Mouse (Mus musculus) C2C12 (cell line): ENCODE results near the gene Bcl2l13. TPM values are rescaled to one million over a fixed set of nuclear protein-coding genes. Genes with fewer than 3 reads are reported as not detected.
"Not testable (repeated sequence)": the region's sequence is repeated elsewhere in the genome, so short reads cannot be mapped to it uniquely, and the experiment has no call there.

Experiments used
- H3K27me3 ChIP-seq: one replicate; pipeline ENCODE4 v1.6.1; 2011; ENCODE audit not compliant: control insufficient read depth, insufficient read depth, insufficient read length
- H3K36me3 ChIP-seq: one replicate; pipeline ENCODE4 v1.6.1; 2011; ENCODE audit not compliant: control insufficient read depth, insufficient read depth
- H3K4me3 ChIP-seq: one replicate; pipeline ENCODE4 v1.5.1; 2011; ENCODE audit warnings: mild to moderate bottlenecking, control low read depth; ENCODE audit not compliant: poor library complexity, insufficient read depth, severe bottlenecking
- H3K79me2 ChIP-seq: one replicate; pipeline ENCODE4 v1.6.1; 2011; ENCODE audit not compliant: control insufficient read depth, insufficient read depth
- H3K79me3 ChIP-seq: one replicate; pipeline ENCODE4 v1.6.1; 2011; ENCODE audit warnings: low read depth, control low read depth
- H3ac ChIP-seq: one replicate; pipeline ENCODE3; 2011; ENCODE audit warnings: low read depth; ENCODE audit not compliant: control insufficient read depth, insufficient read length
- CEBPB ChIP-seq: IDR thresholded peaks from one replicate; pipeline ENCODE4 v1.6.1; 2011; ENCODE audit warnings: low read depth, mild to moderate bottlenecking, control low read depth, moderate library complexity
- CTCF ChIP-seq: IDR thresholded peaks from one replicate; pipeline ENCODE4 v1.5.1; 2011; ENCODE audit not compliant: control insufficient read depth, insufficient read depth, insufficient read length
- FOSL1 ChIP-seq: IDR thresholded peaks from one replicate; pipeline ENCODE4 v1.8.0; 2011; ENCODE audit warnings: mild to moderate bottlenecking, low read length; ENCODE audit not compliant: poor library complexity, insufficient read depth, severe bottlenecking
- MAX ChIP-seq: IDR thresholded peaks from one replicate; pipeline ENCODE4 v1.6.1; 2011; ENCODE audit warnings: mild to moderate bottlenecking, control low read depth
- MYOD1 ChIP-seq: IDR thresholded peaks from one replicate; pipeline ENCODE4 v1.6.1; 2011; ENCODE audit warnings: low read depth; ENCODE audit not compliant: control insufficient read depth, insufficient read length
- MYOG ChIP-seq: IDR thresholded peaks from one replicate; pipeline ENCODE4 v1.6.1; 2011; ENCODE audit not compliant: control insufficient read depth, insufficient read length; ENCODE audit errors: extremely low read depth
- USF1 ChIP-seq: IDR thresholded peaks from one replicate; pipeline ENCODE4 v1.6.1; 2011; ENCODE audit warnings: low read depth, mild to moderate bottlenecking, control low read depth, moderate library complexity
- polyA plus RNA-seq: library from polyadenylated mRNA; unstranded; fragments of >200 nt; fragmentation: generic; extraction: Trizol; gene quantifications from one replicate; pipeline ENCODE4 v1.2.1, GENCODE M21; 2012; ENCODE audit warnings: missing spikeins

The Bcl2l13 gene
- polyA plus RNA-seq, 1 experiment, result 24.6 TPM

- peak overlapping the region; percentile 61 for H3ac ChIP-seq
- H3K27me3 ChIP-seq, result no peaks in the 10 kb centered on the region
- peaks cover 28% of the 10 kb centered on the region for H3K36me3 ChIP-seq
- H3K79me3 ChIP-seq, result peaks cover 56% of the 10 kb centered on the region
- TF ChIP-seq FOSL1 (no peak), MYOD1 (peak; percentile 2), CTCF (peak; percentile 18)
- H3K4me3 ChIP-seq, result peak overlapping the region; percentile 82
- peaks cover 64% of the 10 kb centered on the region for H3K79me2 ChIP-seq
These were observed 79.1 kb downstream of the Bcl2l13 start for GRCm38 (mm10) chr6:120914911-120915648.

GRCm38 (mm10) chr6:120915649-120915975, 79.6 kb downstream of the Bcl2l13 start:
- Histone ChIP-seq H3K27me3 (no peaks in the 10 kb centered on the region), H3ac (peak overlapping the region; percentile 83), H3K79me2 (peaks cover 59% of the 10 kb centered on the region), H3K36me3 (peaks cover 27% of the 10 kb centered on the region), H3K79me3 (peaks cover 52% of the 10 kb centered on the region), H3K4me3 (peak overlapping the region; percentile 82)
- TF ChIP-seq CEBPB, result no peak
- no peak for TF ChIP-seq USF1
- TF ChIP-seq MAX, result no peak
- no peak for TF ChIP-seq CTCF
- no peak for TF ChIP-seq MYOG
- no peak for TF ChIP-seq MYOD1
- TF ChIP-seq FOSL1, result no peak

- peak within 1 kb of the TSS; percentile 83 for H3ac ChIP-seq
- TF ChIP-seq MAX, result peak; percentile 37
- TF ChIP-seq FOSL1, result no peak
- peak within 1 kb of the TSS; percentile 82 for H3K4me3 ChIP-seq
- H3K79me3 ChIP-seq, result peaks cover 45% of the 10 kb centered on the region
- H3K36me3 ChIP-seq, result peaks cover 23% of the 10 kb centered on the region
- no peaks in the 10 kb centered on the region for H3K27me3 ChIP-seq
- peaks cover 52% of the 10 kb centered on the region for H3K79me2 ChIP-seq
These were observed 80.3 kb downstream of the Bcl2l13 start, which contains the start of gene Bid for GRCm38 (mm10) chr6:120916074-120916971. Gene Bid, minus strand, starts transcription at chr6:120916853.

DNA sequence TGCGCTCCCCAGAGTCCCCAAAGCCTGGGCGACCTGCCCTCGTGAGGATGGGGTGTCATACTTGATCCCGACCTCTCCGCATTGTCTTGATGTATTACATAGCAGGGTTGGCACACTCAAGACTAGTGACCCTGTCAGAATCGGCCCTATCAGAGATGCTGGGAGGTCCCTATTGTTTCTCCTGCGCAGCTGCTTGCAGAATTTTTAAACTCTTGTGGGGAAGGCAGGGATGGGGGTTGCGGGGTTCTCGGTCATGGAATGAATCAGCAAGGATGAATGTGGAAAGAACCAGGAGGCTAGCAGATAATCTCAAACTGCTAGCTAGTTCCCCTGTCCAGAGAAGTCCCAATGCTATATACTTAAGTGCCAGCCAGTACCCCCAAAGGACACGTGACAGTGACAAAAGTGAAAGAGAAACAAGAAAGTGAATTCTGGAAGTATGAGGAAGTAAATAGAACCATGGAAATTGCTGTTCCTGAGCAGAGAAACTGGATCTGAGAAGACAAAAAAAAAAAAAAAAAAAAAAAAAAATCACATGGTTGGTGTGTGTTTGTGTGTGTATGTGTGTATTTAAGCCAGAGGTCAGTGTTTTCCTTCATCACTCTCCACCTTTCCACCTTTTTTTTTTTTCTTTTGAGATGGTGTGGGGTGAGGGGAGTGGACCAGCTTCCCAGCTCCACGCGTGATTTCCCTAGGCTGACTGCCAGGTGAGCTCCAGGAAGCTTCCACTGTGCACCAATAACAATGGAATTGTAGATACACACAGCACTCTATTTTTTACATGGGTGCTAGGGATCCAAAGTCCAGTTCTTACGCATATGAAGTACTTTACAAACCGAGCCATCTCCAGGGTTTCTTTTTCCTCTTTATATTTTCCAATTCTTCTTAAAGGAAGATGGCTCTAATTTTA, 81.2 kb downstream of the Bcl2l13 start:
- H3K27me3 ChIP-seq, result not testable (repeated sequence)
- Histone ChIP-seq H3ac (peak overlapping the region; percentile 20), H3K36me3 (peaks cover 14% of the 10 kb centered on the region), H3K79me3 (peaks cover 37% of the 10 kb centered on the region), H3K79me2 (peaks cover 42% of the 10 kb centered on the region), H3K4me3 (peak overlapping the region; percentile 82)

- Histone ChIP-seq H3K79me2 (peaks cover 35% of the 10 kb centered on the region), H3ac (no peak overlapping the region), H3K4me3 (no peak overlapping the region), H3K27me3 (no peaks in the 10 kb centered on the region), H3K36me3 (peaks cover 11% of the 10 kb centered on the region), H3K79me3 (peaks cover 30% of the 10 kb centered on the region)
- TF ChIP-seq CTCF (no peak), CEBPB (no peak), MYOG (no peak), MAX (no peak), FOSL1 (no peak), MYOD1 (no peak), USF1 (no peak)
These were observed 82.0 kb downstream of the Bcl2l13 start for GRCm38 (mm10) chr6:120917975-120918374.

DNA sequence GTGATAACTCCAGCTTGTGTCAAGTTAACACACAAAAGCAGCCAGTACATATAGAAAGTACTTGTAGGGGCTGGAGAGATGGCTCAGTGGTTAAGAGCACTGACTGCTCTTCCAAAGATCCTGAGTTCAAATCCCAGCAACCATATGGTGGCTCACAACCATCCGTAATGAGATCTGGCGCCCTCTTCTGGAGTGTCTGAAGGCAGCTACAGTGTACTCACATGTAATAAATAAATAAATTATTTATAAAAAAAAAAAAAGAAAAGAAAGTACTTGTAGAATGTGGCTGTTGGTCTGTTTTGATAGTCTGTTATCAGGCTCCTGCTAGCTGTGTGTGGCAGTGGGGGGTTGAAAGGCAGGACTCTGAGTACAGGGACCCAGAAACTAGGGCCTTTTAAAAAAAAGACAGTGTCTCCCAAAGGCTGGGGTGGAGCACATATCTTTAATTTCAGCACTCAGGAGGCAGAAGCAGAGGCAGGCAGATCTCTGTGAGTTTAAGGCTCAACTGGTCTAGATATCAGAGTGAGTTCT, 88.8 kb downstream of the Bcl2l13 start:
- H3K27me3 ChIP-seq, H3ac ChIP-seq, H3K4me3 ChIP-seq, H3K79me2 ChIP-seq, H3K36me3 ChIP-seq, H3K79me3 ChIP-seq: not testable (repeated sequence)
